Comparison of ENCODE assay signal across 8 mouse cellular contexts in genomic region chr16:18383045-18383726, GRCm38 (mm10). TPM values are rescaled to one million over a fixed set of nuclear protein-coding genes. Genes with fewer than 3 reads are reported as not detected.
DNase-seq lines count a peak whose midpoint lies in the region; ATAC-seq lines count a peak whose summit lies in the region.

No protein-coding gene starts in this region.

- no peak overlapping the region for H3K4me3 ChIP-seq in forebrain, embryonic 13.5 days
- no peak overlapping the region for H3K4me3 ChIP-seq in forebrain, embryonic 15.5 days
- H3K4me3 ChIP-seq in neural tube, embryonic 13.5 days: no peak overlapping the region
- H3K4me3 ChIP-seq in heart, embryonic 10.5 days: no peak overlapping the region
- no peak overlapping the region for H3K4me3 ChIP-seq in neural tube, embryonic 15.5 days (replicated peaks)

- H3K9ac ChIP-seq in forebrain, embryonic 13.5 days: peak overlapping the region; percentile 31; the same call in 1 of the 2 replicates
- no peak overlapping the region for H3K9ac ChIP-seq in forebrain, embryonic 15.5 days (replicated peaks)
- no peak overlapping the region for H3K9ac ChIP-seq in neural tube, embryonic 13.5 days
- no peak overlapping the region for H3K9ac ChIP-seq in neural tube, embryonic 15.5 days (replicated peaks)

- no peaks in the 10 kb centered on the region for H3K36me3 ChIP-seq in forebrain, embryonic 13.5 days (ENCODE audit: poor library complexity, severe bottlenecking)
- no peaks in the 10 kb centered on the region for H3K36me3 ChIP-seq in forebrain, embryonic 15.5 days
- H3K36me3 ChIP-seq in neural tube, embryonic 13.5 days: no peaks in the 10 kb centered on the region
- H3K36me3 ChIP-seq in heart, embryonic 10.5 days: no peaks in the 10 kb centered on the region
- no peaks in the 10 kb centered on the region for H3K36me3 ChIP-seq in neural tube, embryonic 15.5 days

- no peak for ATAC-seq in forebrain, embryonic 13.5 days
- no peak for ATAC-seq in forebrain, embryonic 15.5 days (replicated peaks)
- ATAC-seq in neural tube, embryonic 13.5 days (ENCODE audit: low read depth): no peak
- no peak for ATAC-seq in neural tube, embryonic 15.5 days (ENCODE audit: low FRiP score)

- H3K4me2 ChIP-seq in forebrain, embryonic 13.5 days: no peak overlapping the region
- no peak overlapping the region for H3K4me2 ChIP-seq in forebrain, embryonic 15.5 days (replicated peaks)
- H3K4me2 ChIP-seq in neural tube, embryonic 13.5 days: no peak overlapping the region
- H3K4me2 ChIP-seq in neural tube, embryonic 15.5 days: no peak overlapping the region

- H3K4me1 ChIP-seq in forebrain, embryonic 13.5 days: peaks cover 89% of the 10 kb centered on the region
- H3K4me1 ChIP-seq in forebrain, embryonic 15.5 days: peaks cover 80% of the 10 kb centered on the region
- peaks cover 97% of the 10 kb centered on the region for H3K4me1 ChIP-seq in neural tube, embryonic 13.5 days (replicated peaks)
- peaks cover 50% of the 10 kb centered on the region for H3K4me1 ChIP-seq in heart, embryonic 10.5 days
- peaks cover 74% of the 10 kb centered on the region for H3K4me1 ChIP-seq in neural tube, embryonic 15.5 days

- 76% methylated on average over 9 of the region's 9 CpGs for WGBS in forebrain, embryonic 13.5 days
- 75% methylated on average over 9 of the region's 9 CpGs for WGBS in forebrain, embryonic 15.5 days
- 74% methylated on average over 9 of the region's 9 CpGs for WGBS in neural tube, embryonic 13.5 days
- 79% methylated on average over 9 of the region's 9 CpGs for WGBS in heart, embryonic 10.5 days
- WGBS in neural tube, embryonic 15.5 days: 74% methylated on average over 9 of the region's 9 CpGs

- no peaks in the 10 kb centered on the region for H3K9me3 ChIP-seq in forebrain, embryonic 13.5 days (replicated peaks)
- no peaks in the 10 kb centered on the region for H3K9me3 ChIP-seq in forebrain, embryonic 15.5 days
- no peaks in the 10 kb centered on the region for H3K9me3 ChIP-seq in neural tube, embryonic 13.5 days
- H3K9me3 ChIP-seq in heart, embryonic 10.5 days: no peaks in the 10 kb centered on the region
- H3K9me3 ChIP-seq in neural tube, embryonic 15.5 days (replicated peaks): no peaks in the 10 kb centered on the region

- no peak for DNase-seq in neural tube, embryonic 10.5 days (ENCODE audit: extremely low spot score, low spot score)
- DNase-seq in heart, embryonic 10.5 days (ENCODE audit: low spot score): no peak
- DNase-seq in embryo, embryonic 9.5 days (ENCODE audit: extremely low spot score): no peak
- DNase-seq in thymus, postnatal 14 days: no peak

- H3K27ac ChIP-seq in forebrain, embryonic 13.5 days: peak overlapping the region; percentile 35; the same call in 1 of the 2 replicates
- no peak overlapping the region for H3K27ac ChIP-seq in forebrain, embryonic 15.5 days (replicated peaks)
- peak overlapping the region; percentile 54 for H3K27ac ChIP-seq in neural tube, embryonic 13.5 days (replicated peaks)
- H3K27ac ChIP-seq in heart, embryonic 10.5 days: peak overlapping the region; percentile 54
- H3K27ac ChIP-seq in neural tube, embryonic 15.5 days (replicated peaks): peak overlapping the region; percentile 67; the same call in 1 of the 2 replicates

- no peaks in the 10 kb centered on the region for H3K27me3 ChIP-seq in forebrain, embryonic 13.5 days
- H3K27me3 ChIP-seq in forebrain, embryonic 15.5 days: no peaks in the 10 kb centered on the region
- no peaks in the 10 kb centered on the region for H3K27me3 ChIP-seq in neural tube, embryonic 13.5 days
- H3K27me3 ChIP-seq in heart, embryonic 10.5 days (ENCODE audit: insufficient read depth, poor library complexity, severe bottlenecking): no peaks in the 10 kb centered on the region
- no peaks in the 10 kb centered on the region for H3K27me3 ChIP-seq in neural tube, embryonic 15.5 days (replicated peaks)

RNA-seq across cellular contexts. Expression of gene Arvcf, which starts 35.2 kb away (rescaled TPM):
- polyA plus RNA-seq in forebrain, embryonic 13.5 days (2015; fragmentation: Nextera tagmentation; extraction: Ambion mirVana): 77.2 and 95.0 TPM in 2 replicates
- polyA plus RNA-seq in forebrain, embryonic 15.5 days (2015; fragmentation: Nextera tagmentation; extraction: Ambion mirVana): 63.3 and 72.0 TPM in 2 replicates
- polyA plus RNA-seq in neural tube, embryonic 13.5 days (2015; fragmentation: Nextera tagmentation; extraction: Ambion mirVana): 85.2 and 93.6 TPM in 2 replicates
- 25.8 and 29.7 TPM in 2 replicates for polyA plus RNA-seq in heart, embryonic 10.5 days (2016; fragmentation: Nextera tagmentation; extraction: Ambion mirVana)
- polyA plus RNA-seq in neural tube, embryonic 15.5 days (2015; fragmentation: Nextera tagmentation; extraction: Ambion mirVana): 71.2 and 72.5 TPM in 2 replicates

RNA-seq across cellular contexts. Expression of gene Tango2, which starts 35.3 kb away (rescaled TPM):
- 59.2 and 63.2 TPM in 2 replicates for polyA plus RNA-seq in forebrain, embryonic 13.5 days (2015; fragmentation: Nextera tagmentation; extraction: Ambion mirVana)
- polyA plus RNA-seq in forebrain, embryonic 15.5 days (2015; fragmentation: Nextera tagmentation; extraction: Ambion mirVana): 76.5 and 78.1 TPM in 2 replicates
- polyA plus RNA-seq in neural tube, embryonic 13.5 days (2015; fragmentation: Nextera tagmentation; extraction: Ambion mirVana): 74.0 and 79.5 TPM in 2 replicates
- 51.3 and 62.1 TPM in 2 replicates for polyA plus RNA-seq in heart, embryonic 10.5 days (2016; fragmentation: Nextera tagmentation; extraction: Ambion mirVana)
- 98.7 and 115 TPM in 2 replicates for polyA plus RNA-seq in neural tube, embryonic 15.5 days (2015; fragmentation: Nextera tagmentation; extraction: Ambion mirVana)

RNA-seq across cellular contexts. Expression of gene Txnrd2, which starts 43.0 kb away (rescaled TPM):
- polyA plus RNA-seq in forebrain, embryonic 13.5 days (2015; fragmentation: Nextera tagmentation; extraction: Ambion mirVana): 23.4 and 25.1 TPM in 2 replicates
- polyA plus RNA-seq in forebrain, embryonic 15.5 days (2015; fragmentation: Nextera tagmentation; extraction: Ambion mirVana): 24.2 and 26.3 TPM in 2 replicates
- polyA plus RNA-seq in neural tube, embryonic 13.5 days (2015; fragmentation: Nextera tagmentation; extraction: Ambion mirVana): 20.3 and 22.8 TPM in 2 replicates
- 40.1 and 47.7 TPM in 2 replicates for polyA plus RNA-seq in heart, embryonic 10.5 days (2016; fragmentation: Nextera tagmentation; extraction: Ambion mirVana)
- 28.3 and 30.9 TPM in 2 replicates for polyA plus RNA-seq in neural tube, embryonic 15.5 days (2015; fragmentation: Nextera tagmentation; extraction: Ambion mirVana)

RNA-seq across cellular contexts. Expression of gene Comt, which starts 43.5 kb away (rescaled TPM):
- 64.0 and 70.1 TPM in 2 replicates for polyA plus RNA-seq in forebrain, embryonic 13.5 days (2015; fragmentation: Nextera tagmentation; extraction: Ambion mirVana)
- 83.0 and 84.4 TPM in 2 replicates for polyA plus RNA-seq in forebrain, embryonic 15.5 days (2015; fragmentation: Nextera tagmentation; extraction: Ambion mirVana)
- polyA plus RNA-seq in neural tube, embryonic 13.5 days (2015; fragmentation: Nextera tagmentation; extraction: Ambion mirVana): 86.4 and 93.2 TPM in 2 replicates
- polyA plus RNA-seq in heart, embryonic 10.5 days (2016; fragmentation: Nextera tagmentation; extraction: Ambion mirVana): 83.5 and 102 TPM in 2 replicates
- polyA plus RNA-seq in neural tube, embryonic 15.5 days (2015; fragmentation: Nextera tagmentation; extraction: Ambion mirVana): 117 and 128 TPM in 2 replicates
